Mouse (Mus musculus) lung, embryonic 14.5 days (tissue): ENCODE measurements at regions not wholly inside any gene's neighbourhood (a gene's known extent, or its start where the extent isn't known, plus 50 kb on each side); places are given as distances from the start of the nearest gene placed in this dataset.

ENCODE experiments used
- ATAC-seq: fragments of 200-750 bp; cut with Nextera tagmentation; 2 replicates; pipeline ENCODE4 v1.8.0; 2017; ENCODE audit warnings: mild to moderate bottlenecking, moderate TSS enrichment, moderate library complexity; ENCODE audit not compliant: insufficient read depth
- DNase-seq: peaks from one replicate; pipeline ENCODE4 v3.0.0-alpha.2; 2015
- H3K27ac ChIP-seq: fragments of 300-500 bp; sonication (generic); 2 replicates; pipeline ENCODE4 v1.5.1; 2014; ENCODE audit warnings: low read depth, mild to moderate bottlenecking, moderate library complexity
- H3K27me3 ChIP-seq: fragments of 300-500 bp; sonication (generic); 2 replicates; pipeline ENCODE4 v1.6.1; 2014; ENCODE audit warnings: low read length, control low read depth; ENCODE audit not compliant: insufficient read depth
- H3K36me3 ChIP-seq: fragments of 300-500 bp; sonication (generic); 2 replicates; pipeline ENCODE4 v1.6.1; 2014; ENCODE audit warnings: control low read depth; ENCODE audit not compliant: insufficient read depth
- H3K4me1 ChIP-seq: fragments of 300-500 bp; sonication (generic); 2 replicates; pipeline ENCODE4 v1.6.1; 2014; ENCODE audit warnings: antibody characterized with exemption, control low read depth; ENCODE audit not compliant: insufficient read depth
- H3K4me2 ChIP-seq: fragments of 300-500 bp; sonication (generic); 2 replicates; pipeline ENCODE4 v1.6.1; 2014; ENCODE audit warnings: mild to moderate bottlenecking
- H3K4me3 ChIP-seq: fragments of 300-500 bp; sonication (generic); 2 replicates; pipeline ENCODE4 v1.5.1; 2014; ENCODE audit warnings: low read depth, low read length
- H3K9ac ChIP-seq: fragments of 300-500 bp; sonication (generic); 2 replicates; pipeline ENCODE4 v1.6.1; 2014
- H3K9me3 ChIP-seq: fragments of 300-500 bp; sonication (generic); 2 replicates; pipeline ENCODE4 v1.6.1; 2016; ENCODE audit warnings: low read depth, low read length, control low read depth
- CTCF ChIP-seq: IDR thresholded peaks from 2 replicates; pipeline ENCODE4 v1.5.1; 2016; ENCODE audit warnings: antibody characterized with exemption, low read depth
- WGBS: fragments of 180-500 bp; shearing (Covaris S2); extraction: QIAGEN DNeasy Blood & Tissue Kit; methylation state at CpG from one replicate; pipeline ENCODE4 v1.1.7; 2014; 5-methylcytosine and 5-hydroxymethylcytosine counted together

DNA sequence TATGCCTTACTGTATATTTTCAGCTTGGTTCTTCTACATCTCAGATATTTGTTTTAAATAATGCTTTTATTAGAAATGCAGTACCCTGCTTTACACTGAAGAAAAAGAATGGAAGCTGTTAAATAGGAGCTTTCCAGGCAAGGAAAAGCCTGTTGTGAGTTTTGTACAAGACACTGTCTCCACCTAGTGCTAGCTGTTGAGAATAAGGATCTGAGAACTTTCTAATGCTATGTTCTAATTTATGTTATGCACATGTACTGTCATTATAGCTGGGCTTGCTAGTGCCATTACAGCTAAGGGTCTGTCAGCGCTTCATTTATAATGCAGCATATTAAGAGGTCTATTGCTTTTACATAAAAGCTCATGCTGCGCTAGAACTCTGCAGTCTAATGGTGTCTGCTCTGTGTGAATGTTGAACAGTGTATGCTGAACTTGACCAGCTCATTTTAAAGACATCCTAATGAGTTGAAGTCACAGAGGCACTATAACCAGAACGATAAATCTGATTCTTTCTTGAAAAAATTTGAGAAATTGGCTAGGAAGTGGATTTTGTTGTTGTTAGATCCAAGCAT is 315.4 kb upstream of the Dnajc24 start:
- H3K4me2 ChIP-seq = no peak overlapping the region
- WGBS = 57% methylated on average over 3 of the region's 3 CpGs
- H3K27me3 ChIP-seq = no peaks in the 10 kb centered on the region
- H3K4me3 ChIP-seq = no peak overlapping the region
- peak; percentile 29 for TF ChIP-seq CTCF
- no peaks in the 10 kb centered on the region for H3K9me3 ChIP-seq
- no peak overlapping the region for H3K27ac ChIP-seq
- no peaks in the 10 kb centered on the region for H3K4me1 ChIP-seq
- DNase-seq (peak; percentile 53), ATAC-seq (no peak)
- H3K9ac ChIP-seq = no peak overlapping the region
- no peaks in the 10 kb centered on the region for H3K36me3 ChIP-seq

DNA sequence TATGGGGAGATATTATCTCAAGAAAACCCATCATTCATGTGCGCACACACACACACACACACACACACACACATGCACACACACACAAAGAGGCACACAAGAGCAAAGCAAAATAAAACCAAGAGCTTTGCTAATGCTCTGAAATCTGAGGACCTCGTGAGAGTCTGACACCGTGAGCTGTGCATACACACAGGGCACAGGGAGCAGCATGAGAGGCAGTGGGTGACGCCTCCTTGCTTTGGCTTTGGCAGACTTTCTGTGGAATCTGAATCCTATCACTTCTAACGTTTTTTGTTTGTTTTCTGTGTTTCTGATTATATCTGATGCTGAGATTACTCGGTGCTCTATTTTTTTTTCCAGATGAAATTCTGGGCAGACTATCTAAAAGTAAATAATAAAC is 343.4 kb upstream of the Dnajc24 start:
- Histone ChIP-seq H3K36me3 (no peaks in the 10 kb centered on the region), H3K9ac (no peak overlapping the region), H3K4me2 (no peak overlapping the region), H3K4me1 (no peaks in the 10 kb centered on the region), H3K27ac (no peak overlapping the region), H3K27me3 (no peaks in the 10 kb centered on the region), H3K9me3 (no peaks in the 10 kb centered on the region), H3K4me3 (no peak overlapping the region)
- no peak for TF ChIP-seq CTCF
- ATAC-seq = peak; percentile 86
- WGBS = 31% methylated on average over 6 of the region's 6 CpGs
- peak; percentile 49 for DNase-seq

DNA sequence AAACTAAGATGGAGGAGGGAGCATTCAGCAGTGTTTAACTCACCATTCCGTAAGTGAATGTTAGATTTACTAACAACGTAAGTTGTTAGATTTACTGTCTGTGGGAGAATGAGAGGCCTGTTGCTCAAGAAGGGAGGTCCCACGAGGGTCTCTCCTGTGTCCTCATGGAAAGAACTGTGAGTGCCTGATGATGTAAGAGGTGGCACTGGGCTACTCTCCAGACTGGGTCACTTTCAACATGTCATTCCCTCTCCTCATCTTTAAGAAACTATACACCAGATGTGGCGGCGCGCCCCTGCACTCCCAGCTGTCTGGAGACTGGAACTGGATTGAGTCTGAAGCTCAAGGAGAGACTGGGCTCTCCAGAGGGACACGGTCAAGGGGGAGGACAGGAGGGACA is 343.9 kb upstream of the Dnajc24 start:
- Histone ChIP-seq H3K9ac (no peak overlapping the region), H3K4me1 (no peaks in the 10 kb centered on the region), H3K9me3 (no peaks in the 10 kb centered on the region), H3K36me3 (no peaks in the 10 kb centered on the region), H3K27me3 (no peaks in the 10 kb centered on the region), H3K4me2 (no peak overlapping the region), H3K27ac (no peak overlapping the region), H3K4me3 (no peak overlapping the region)
- no peak for TF ChIP-seq CTCF
- DNase-seq (peak; percentile 84), ATAC-seq (peak; percentile 96)
- 39% methylated on average over 7 of the region's 7 CpGs for WGBS

DNA sequence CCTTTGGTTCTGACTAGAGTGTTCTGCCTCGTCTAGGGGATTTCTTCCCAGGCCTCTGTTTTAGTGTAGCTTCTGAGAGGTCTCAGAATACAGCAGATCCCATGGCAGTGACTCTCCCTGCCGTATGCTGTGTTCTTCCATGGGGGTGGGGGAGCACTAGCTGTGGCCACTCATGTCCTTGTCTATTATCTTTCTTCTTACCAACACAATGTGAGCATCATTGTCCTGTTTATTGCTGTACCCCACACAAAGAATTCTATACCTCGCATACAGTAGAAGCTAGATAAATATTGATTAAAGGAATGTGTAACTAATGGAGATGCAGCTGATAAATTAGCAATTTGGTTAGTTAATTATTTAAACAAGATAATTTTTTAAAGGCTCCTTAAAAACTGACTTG is 337.5 kb upstream of the Mpped2 start:
- ATAC-seq (peak; percentile 41), DNase-seq (no peak)
- Histone ChIP-seq H3K4me1 (no peaks in the 10 kb centered on the region), H3K4me2 (no peak overlapping the region), H3K4me3 (no peak overlapping the region), H3K27me3 (no peaks in the 10 kb centered on the region), H3K9ac (no peak overlapping the region), H3K27ac (no peak overlapping the region), H3K36me3 (no peaks in the 10 kb centered on the region), H3K9me3 (no peaks in the 10 kb centered on the region)
- TF ChIP-seq CTCF = no peak
- 60% methylated on average over 3 of the region's 3 CpGs for WGBS

DNA sequence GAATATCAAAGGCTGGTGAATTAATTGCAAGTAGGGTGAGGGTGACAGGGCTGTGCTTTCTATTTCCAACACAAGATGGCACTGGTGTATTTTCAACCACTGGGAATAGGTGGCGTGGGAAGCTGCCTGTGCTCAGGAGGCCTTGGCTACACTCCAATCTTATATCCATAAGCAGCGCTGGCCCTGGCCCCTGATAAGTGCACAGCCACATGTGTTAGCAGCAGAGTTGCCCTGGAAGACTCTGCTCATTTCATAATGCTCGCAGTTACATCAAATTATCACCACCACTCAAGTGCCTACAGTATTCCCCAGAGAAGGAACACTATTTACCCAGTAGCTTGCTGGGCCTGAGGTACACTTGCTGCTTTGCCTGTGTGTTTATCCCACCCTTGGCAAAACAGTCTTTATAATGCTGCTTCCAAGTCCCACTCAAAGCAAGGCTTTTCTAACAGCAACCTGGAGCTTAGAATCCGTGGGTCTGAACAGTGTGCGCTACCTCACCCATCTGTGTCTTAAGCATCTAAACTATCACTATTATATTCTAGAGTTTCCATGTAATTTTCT is 337.0 kb upstream of the Mpped2 start:
- no peaks in the 10 kb centered on the region for H3K36me3 ChIP-seq
- DNase-seq = peak; percentile 92
- no peak overlapping the region for H3K4me2 ChIP-seq
- no peaks in the 10 kb centered on the region for H3K9me3 ChIP-seq
- H3K27ac ChIP-seq = no peak overlapping the region
- H3K4me3 ChIP-seq = no peak overlapping the region
- peak; percentile 96 for ATAC-seq
- no peaks in the 10 kb centered on the region for H3K4me1 ChIP-seq
- WGBS = 32% methylated on average over 5 of the region's 5 CpGs
- H3K9ac ChIP-seq = no peak overlapping the region
- no peaks in the 10 kb centered on the region for H3K27me3 ChIP-seq
- TF ChIP-seq CTCF = peak; percentile 90

DNA sequence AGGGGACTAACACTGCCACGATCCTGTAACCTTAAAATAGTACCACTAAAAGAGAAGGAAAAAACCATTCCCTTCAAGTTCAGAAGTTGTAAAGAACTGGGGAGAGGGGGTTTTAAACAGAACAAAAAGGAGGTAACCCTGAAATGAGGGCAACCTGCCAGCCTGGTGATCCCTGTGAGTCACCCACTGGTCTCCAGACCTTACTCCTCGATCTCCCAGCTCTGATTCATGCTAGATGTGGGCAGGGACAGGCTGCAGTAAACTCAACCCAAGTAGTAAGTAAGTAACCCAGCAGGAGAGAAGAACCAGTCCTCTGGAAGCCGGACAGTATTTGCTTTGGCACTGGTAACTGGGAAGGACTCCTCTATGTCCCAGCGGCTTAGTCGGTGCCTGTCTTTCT is 324.4 kb upstream of the Mpped2 start:
- DNase-seq = no peak
- Histone ChIP-seq H3K9me3 (no peaks in the 10 kb centered on the region), H3K27me3 (no peaks in the 10 kb centered on the region), H3K4me3 (no peak overlapping the region), H3K9ac (no peak overlapping the region), H3K4me1 (no peaks in the 10 kb centered on the region), H3K36me3 (no peaks in the 10 kb centered on the region), H3K4me2 (no peak overlapping the region), H3K27ac (no peak overlapping the region)
- 84% methylated on average over 5 of the region's 5 CpGs for WGBS
- no peak for ATAC-seq
- no peak for TF ChIP-seq CTCF

DNA sequence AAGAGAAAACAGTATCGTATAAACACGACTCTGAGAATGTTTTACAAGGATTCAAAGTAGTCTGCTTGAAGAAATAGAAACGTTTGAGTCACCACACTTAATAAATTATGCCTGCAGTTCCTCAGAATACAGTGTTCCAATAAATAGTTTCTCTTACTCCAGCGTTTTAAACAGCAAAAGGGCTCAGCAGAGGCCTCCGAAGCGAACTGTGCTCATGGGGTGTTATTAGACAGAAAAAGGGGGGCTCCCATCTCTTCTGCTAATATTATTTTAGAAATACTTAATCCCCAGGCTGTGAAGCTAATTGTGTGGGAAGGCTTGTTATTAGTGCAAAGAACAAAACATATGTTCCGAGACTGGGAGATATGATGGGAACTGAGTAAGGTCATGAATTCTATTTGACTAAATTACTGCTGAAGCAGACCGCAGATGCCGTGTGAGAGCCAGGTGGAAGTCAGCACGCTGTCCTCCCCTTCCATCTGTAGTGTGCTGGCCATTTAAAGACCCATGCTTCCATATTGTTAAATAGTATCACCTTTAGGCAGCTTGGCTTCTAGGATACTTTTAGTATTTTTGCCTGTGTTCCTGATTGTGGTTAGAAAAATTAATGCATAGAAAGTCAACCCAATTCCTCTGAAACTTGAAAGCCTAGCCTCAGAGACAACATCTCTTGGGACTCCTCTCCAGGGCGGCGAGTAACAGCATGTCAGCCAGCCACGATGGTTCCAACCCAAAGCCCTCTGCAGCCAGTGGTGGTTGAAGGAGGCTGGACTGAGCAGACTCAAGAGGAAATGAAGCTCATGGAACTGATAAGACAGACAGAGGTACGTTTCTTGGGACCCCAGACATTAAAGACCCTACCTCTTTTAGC is 309.4 kb upstream of the Mpped2 start:
- Histone ChIP-seq H3K9ac (no peak overlapping the region), H3K4me3 (no peak overlapping the region), H3K36me3 (no peaks in the 10 kb centered on the region), H3K27me3 (no peaks in the 10 kb centered on the region), H3K4me1 (no peaks in the 10 kb centered on the region), H3K9me3 (no peaks in the 10 kb centered on the region), H3K27ac (no peak overlapping the region), H3K4me2 (no peak overlapping the region)
- no peak for TF ChIP-seq CTCF
- ATAC-seq = peak; percentile 41; the same call in 1 of the 2 replicates
- peak; percentile 46 for DNase-seq
- WGBS = 51% methylated on average over 14 of the region's 14 CpGs
